Mouse (Mus musculus): ENCODE measurements around the gene Sox5.

GRCm38 (mm10) chr6:144641888-144642287, 139.9 kb downstream of the Sox5 start:
- TF ChIP-seq POLR2A (IDR thresholded peaks at IDR 0.05; ENCODE audit: low read depth, low read length) (no peak), CTCF (IDR thresholded peaks at IDR 0.05; ENCODE audit: extremely low read depth, insufficient read depth, insufficient read length, insufficient replicate concordance) (no peak)

Measured in spleen, adult 2 months (tissue).